Mouse (Mus musculus) cerebellum, adult 2 months (tissue): ENCODE data around the gene Efna3. TPM values are rescaled to one million over a fixed set of nuclear protein-coding genes. Genes with fewer than 3 reads are reported as not detected.

Source experiments
- DNase-seq, 2 experiments: peaks; one replicate each; pipeline ENCODE4 v3.0.0; 2021
- H3K27ac ChIP-seq: fragments of 200-500 bp; 2 replicates; pipeline ENCODE4 v1.5.1; 2012; ENCODE audit warnings: low read length, control low read depth, inconsistent platforms; ENCODE audit not compliant: insufficient read depth
- H3K27me3 ChIP-seq: fragments of 200-500 bp; 2 replicates; pipeline ENCODE4 v1.6.1; 2012; ENCODE audit warnings: inconsistent platforms, mild to moderate bottlenecking, low read length, moderate library complexity; ENCODE audit not compliant: control insufficient read depth, insufficient read depth
- H3K4me1 ChIP-seq: fragments of 200-500 bp; 2 replicates; pipeline ENCODE4 v1.6.1; 2011; ENCODE audit warnings: low read length; ENCODE audit not compliant: control insufficient read depth, insufficient read depth
- H3K4me3 ChIP-seq: fragments of 200-500 bp; replicated peaks from 2 replicates; pipeline ENCODE3; 2011; ENCODE audit warnings: mild to moderate bottlenecking, low read depth, low read length, control low read depth; ENCODE audit not compliant: insufficient read depth
- CTCF ChIP-seq: fragments of 200-500 bp; IDR thresholded peaks from 2 replicates; pipeline ENCODE4 v1.5.1; 2011; ENCODE audit warnings: low read depth, mild to moderate bottlenecking, control low read depth, low read length, moderate library complexity, borderline replicate concordance; ENCODE audit not compliant: insufficient read depth
- POLR2A ChIP-seq: fragments of 200-500 bp; IDR thresholded peaks from 2 replicates; pipeline ENCODE4 v1.6.1; 2011; ENCODE audit warnings: low read length, control low read depth, borderline replicate concordance; ENCODE audit not compliant: insufficient read depth
- WGBS: fragments of 180-500 bp; shearing (Covaris S2); methylation state at CpG from one replicate; pipeline ENCODE4 v1.1.7; 2018; 5-methylcytosine and 5-hydroxymethylcytosine counted together
- polyA plus RNA-seq: library from polyadenylated mRNA; depleted of rRNA; stranded (reverse); fragments of >200 nt; gene quantifications from 2 replicates; pipeline ENCODE4 v1.2.3, GENCODE M21; 2012

Efna3 gene
- polyA plus RNA-seq, 1 experiment: 37.0 TPM

DNA sequence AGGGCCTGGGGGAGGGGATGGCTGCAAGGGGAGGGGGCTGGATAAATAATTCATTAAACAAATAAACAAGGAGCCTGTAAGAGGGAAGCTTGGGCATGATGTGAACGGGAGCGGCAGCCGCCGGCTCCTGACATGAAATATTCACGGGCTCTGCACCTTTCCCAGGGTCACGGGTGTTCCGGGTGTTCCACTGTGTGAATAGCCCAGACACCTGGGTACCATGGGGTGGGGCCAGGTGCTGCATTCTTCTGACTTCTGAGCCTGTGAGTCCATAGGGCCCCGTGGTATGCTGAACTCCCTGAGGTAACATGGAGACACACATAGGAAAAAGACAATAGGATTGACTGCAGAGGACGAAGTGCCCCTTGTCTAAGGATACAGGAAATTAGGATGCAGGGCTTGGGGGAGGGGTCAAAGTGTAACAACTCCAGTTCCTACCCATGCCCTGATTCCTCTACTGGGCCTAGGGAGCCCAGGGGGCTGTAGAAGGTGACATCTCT lies 4.7 kb upstream of the Efna3 start:
- WGBS: 80% methylated on average over 9 of the region's 9 CpGs
- Histone ChIP-seq H3K27ac (no peak overlapping the region), H3K4me3 (no peak overlapping the region), H3K4me1 (no peaks in the 10 kb centered on the region; the same call in 1 of the 2 replicates), H3K27me3 (no peaks in the 10 kb centered on the region)
- DNase-seq: no peak
- no peak for TF ChIP-seq POLR2A
- no peak for TF ChIP-seq CTCF

DNA sequence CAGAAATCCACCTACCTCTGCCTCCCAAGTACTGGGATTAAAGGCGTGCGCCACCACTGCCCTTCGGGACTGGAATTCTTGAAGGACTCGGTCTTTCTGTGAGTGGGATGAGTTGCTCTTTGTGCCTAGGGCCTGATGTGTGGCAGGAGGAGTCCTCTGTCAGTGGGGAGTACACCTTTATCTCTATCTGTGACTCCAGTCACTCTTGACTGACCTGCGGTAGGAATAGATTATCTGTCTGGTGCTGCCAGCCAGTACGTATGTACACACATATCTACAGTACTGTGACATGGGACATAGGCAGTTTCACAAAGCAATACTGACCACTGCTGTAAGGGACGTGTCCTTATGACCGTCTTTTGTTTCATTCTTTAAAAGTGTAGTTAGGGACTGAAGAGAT lies 3.1 kb upstream of the Efna3 start:
- peaks cover 7% of the 10 kb centered on the region; the same call in 1 of the 2 replicates for H3K4me1 ChIP-seq
- no peak for TF ChIP-seq POLR2A
- no peak for TF ChIP-seq CTCF
- no peak for DNase-seq
- 94% methylated on average over 8 of the region's 8 CpGs for WGBS
- no peak overlapping the region for H3K4me3 ChIP-seq
- H3K27me3 ChIP-seq: peaks cover 2% of the 10 kb centered on the region; the same call in 1 of the 2 replicates
- H3K27ac ChIP-seq: no peak overlapping the region

GRCm38 (mm10) chr3:89322131-89322500 lies 649 bp downstream of the Efna3 start:
- no peak for DNase-seq
- H3K4me3 ChIP-seq: peak overlapping the region; percentile 36
- peaks cover 9% of the 10 kb centered on the region; the same call in 1 of the 2 replicates for H3K4me1 ChIP-seq
- no peak overlapping the region for H3K27ac ChIP-seq
- H3K27me3 ChIP-seq: peaks cover 6% of the 10 kb centered on the region; the same call in 1 of the 2 replicates
- under 1% methylated on average over 14 of the region's 14 CpGs for WGBS
- TF ChIP-seq CTCF (no peak), POLR2A (no peak)

GRCm38 (mm10) chr3:89321183-89322130 lies 1.3 kb downstream of the Efna3 start:
- Histone ChIP-seq H3K27ac (no peak overlapping the region), H3K27me3 (peaks cover 6% of the 10 kb centered on the region; the same call in 1 of the 2 replicates), H3K4me1 (peaks cover 9% of the 10 kb centered on the region; the same call in 1 of the 2 replicates), H3K4me3 (peak overlapping the region; percentile 36)
- no peak for DNase-seq
- TF ChIP-seq POLR2A: no peak
- no peak for TF ChIP-seq CTCF
- under 1% methylated on average over 64 of the region's 66 CpGs for WGBS

DNA sequence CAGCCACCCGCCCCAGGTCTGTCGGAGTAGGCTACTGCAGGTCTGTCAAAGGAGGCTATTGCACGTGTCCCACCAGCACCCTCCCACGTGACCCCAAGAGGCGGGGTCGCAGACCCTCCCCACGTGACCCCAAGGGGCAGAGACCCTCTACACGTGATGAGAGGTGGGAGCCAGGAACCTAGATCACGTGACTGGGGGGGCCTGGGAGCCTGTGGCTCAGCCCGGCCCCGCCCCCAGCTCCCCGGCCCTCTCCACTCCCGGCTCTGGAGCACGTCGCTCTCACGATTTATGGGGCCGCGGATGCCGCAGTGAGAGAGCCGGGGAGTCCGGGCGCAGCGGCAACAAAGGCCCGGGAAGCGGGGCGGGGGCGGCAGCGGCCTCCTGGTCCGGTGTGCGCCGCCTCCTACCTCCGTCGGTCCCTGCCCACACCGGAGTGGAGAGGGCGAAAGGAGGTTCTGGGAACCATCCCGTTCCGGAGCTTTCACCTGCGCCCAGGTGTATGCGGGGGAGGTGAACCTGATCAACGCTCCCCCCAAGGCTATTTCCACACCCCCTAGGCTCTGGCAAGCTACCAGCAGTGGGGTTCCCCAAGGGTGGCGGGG lies 2.1 kb downstream of the Efna3 start:
- TF ChIP-seq CTCF (no peak), POLR2A (no peak)
- under 1% methylated on average over 41 of the region's 41 CpGs for WGBS
- no peak overlapping the region for H3K27ac ChIP-seq
- H3K4me1 ChIP-seq: peaks cover 13% of the 10 kb centered on the region
- DNase-seq: no peak
- H3K27me3 ChIP-seq: peaks cover 6% of the 10 kb centered on the region; the same call in 1 of the 2 replicates
- peak overlapping the region; percentile 3 for H3K4me3 ChIP-seq

GRCm38 (mm10) chr3:89319591-89320350 lies 3.0 kb downstream of the Efna3 start:
- 4% methylated on average over 58 of the region's 58 CpGs for WGBS
- TF ChIP-seq POLR2A (no peak), CTCF (no peak)
- no peak for DNase-seq
- H3K27ac ChIP-seq: no peak overlapping the region
- H3K4me1 ChIP-seq: peaks cover 13% of the 10 kb centered on the region
- no peak overlapping the region for H3K4me3 ChIP-seq
- peaks cover 6% of the 10 kb centered on the region; the same call in 1 of the 2 replicates for H3K27me3 ChIP-seq

GRCm38 (mm10) chr3:89318971-89319590 lies 3.7 kb downstream of the Efna3 start:
- no peak for DNase-seq
- 18% methylated on average over 21 of the region's 21 CpGs for WGBS
- no peak overlapping the region for H3K4me3 ChIP-seq
- no peak for TF ChIP-seq CTCF
- TF ChIP-seq POLR2A: no peak
- peaks cover 13% of the 10 kb centered on the region for H3K4me1 ChIP-seq
- H3K27me3 ChIP-seq: peaks cover 6% of the 10 kb centered on the region; the same call in 1 of the 2 replicates
- no peak overlapping the region for H3K27ac ChIP-seq

DNA sequence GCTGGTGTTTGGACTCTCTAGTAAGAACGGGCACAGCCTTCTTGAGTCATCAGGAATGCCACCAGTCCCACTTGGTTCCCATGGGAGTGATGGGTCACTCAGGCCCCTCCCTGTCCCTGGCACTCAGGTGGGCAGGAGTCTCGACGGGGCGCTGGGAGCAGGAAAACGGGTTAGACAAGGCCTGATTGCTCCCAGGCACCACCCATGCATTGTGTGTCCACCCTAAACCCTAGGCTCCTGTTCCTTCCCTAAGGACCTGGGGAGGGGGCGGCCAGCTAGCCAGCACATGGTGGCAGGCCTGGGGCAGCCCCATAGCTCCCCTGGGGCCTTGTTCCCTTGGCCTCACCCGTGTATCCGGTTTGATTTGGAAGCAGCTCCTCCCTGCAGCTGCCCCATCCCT lies 4.4 kb downstream of the Efna3 start:
- Histone ChIP-seq H3K27ac (no peak overlapping the region), H3K4me1 (peaks cover 13% of the 10 kb centered on the region), H3K27me3 (peaks cover 6% of the 10 kb centered on the region; the same call in 1 of the 2 replicates), H3K4me3 (no peak overlapping the region)
- 52% methylated on average over 8 of the region's 8 CpGs for WGBS
- DNase-seq: no peak
- TF ChIP-seq CTCF: no peak
- TF ChIP-seq POLR2A: no peak
